Mouse (Mus musculus) CD4-positive, CD25-positive, alpha-beta regulatory T cell, adult 4 months (primary cell): ENCODE results near the gene Gins2. TPM values are rescaled to one million over a fixed set of nuclear protein-coding genes. Genes with fewer than 3 reads are reported as not detected.

ENCODE experiments used
- ATAC-seq: one replicate; pipeline ENCODE4 v1.8.0; 2017
- polyA plus RNA-seq, 2 experiments: library from polyadenylated mRNA; unstranded; fragments of 100-300 nt; shearing (Covaris generic); gene quantifications; one replicate each; pipeline ENCODE4 v1.2.1; 2017

The Gins2 gene
- polyA plus RNA-seq = 10 to 100 TPM; 14.6 to 20.6 TPM

DNA sequence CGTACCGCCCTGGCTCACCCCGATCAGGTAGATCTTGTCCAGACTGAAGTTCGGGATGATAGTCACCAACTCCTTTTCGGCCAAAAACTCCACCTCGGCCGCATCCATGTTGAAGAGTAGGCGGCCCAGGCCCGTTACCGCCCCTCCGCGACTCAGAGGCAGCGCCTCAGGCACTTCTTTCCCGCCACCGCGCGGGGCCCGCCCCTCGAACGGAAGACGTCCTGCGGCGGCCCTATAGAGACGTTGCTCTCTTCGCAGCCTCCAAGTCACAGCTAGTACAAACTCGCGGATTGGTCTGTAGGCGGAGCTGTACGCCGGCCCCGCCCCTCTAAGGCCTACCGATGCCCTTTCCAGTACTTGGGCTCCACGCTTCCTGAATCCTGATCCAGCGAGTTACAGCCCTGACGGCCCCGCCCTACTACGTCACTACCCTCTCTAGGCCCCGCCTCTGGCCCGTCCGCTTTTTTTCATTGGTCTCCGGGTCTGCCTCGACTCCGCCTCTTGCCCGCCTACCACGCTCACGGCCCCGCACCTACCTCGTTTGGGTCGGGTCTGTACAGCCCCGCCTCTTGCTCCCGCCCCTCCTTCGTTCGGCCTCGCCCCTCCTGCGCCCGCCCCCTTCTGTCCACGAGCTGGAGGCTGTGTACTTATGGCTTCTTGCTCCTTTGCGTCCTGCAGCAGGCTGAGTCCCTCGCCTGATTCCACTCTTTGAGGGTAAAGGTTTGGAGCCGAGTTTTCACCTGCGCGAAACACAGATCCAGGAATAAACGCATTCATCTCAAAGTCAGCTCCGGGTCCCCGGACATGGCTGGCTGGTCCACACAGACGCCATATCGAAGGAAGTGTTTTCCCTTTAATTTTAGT is at the start of gene Gins2:
TSS of gene Gins2 (minus strand) at position 397 of the 864 bp plus-strand sequence.
- peak; percentile 94 for ATAC-seq

DNA sequence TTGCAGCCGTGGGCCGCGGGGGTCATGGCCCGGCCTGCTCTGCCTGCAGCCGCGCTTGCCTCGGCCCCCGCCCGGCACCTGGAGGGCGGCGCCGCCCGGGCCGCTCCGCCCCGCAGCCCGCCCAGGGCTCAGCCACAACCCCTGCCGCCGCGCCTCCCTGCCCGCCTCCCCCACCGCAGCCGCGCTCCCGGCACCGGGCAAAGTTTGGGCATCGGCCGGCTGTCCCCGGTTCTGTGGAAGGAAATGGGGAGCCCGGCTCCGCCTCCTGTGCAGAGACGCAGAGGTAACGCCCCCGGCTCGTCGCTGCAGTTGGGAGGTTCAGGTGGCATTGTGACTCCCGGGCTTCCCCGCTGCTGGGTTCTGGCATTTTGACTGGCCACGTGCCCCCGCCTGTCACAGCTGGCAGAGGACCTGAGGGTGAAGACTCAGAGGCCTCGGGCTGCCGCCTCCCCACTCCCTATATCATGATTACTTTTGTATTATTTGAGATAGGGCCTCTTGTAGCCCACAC is 45.3 kb upstream of the Gins2 start:
- ATAC-seq = peak; percentile 87

GRCm38 (mm10) chr8:120633665-120634271 is 44.7 kb upstream of the Gins2 start:
- no peak for ATAC-seq

DNA sequence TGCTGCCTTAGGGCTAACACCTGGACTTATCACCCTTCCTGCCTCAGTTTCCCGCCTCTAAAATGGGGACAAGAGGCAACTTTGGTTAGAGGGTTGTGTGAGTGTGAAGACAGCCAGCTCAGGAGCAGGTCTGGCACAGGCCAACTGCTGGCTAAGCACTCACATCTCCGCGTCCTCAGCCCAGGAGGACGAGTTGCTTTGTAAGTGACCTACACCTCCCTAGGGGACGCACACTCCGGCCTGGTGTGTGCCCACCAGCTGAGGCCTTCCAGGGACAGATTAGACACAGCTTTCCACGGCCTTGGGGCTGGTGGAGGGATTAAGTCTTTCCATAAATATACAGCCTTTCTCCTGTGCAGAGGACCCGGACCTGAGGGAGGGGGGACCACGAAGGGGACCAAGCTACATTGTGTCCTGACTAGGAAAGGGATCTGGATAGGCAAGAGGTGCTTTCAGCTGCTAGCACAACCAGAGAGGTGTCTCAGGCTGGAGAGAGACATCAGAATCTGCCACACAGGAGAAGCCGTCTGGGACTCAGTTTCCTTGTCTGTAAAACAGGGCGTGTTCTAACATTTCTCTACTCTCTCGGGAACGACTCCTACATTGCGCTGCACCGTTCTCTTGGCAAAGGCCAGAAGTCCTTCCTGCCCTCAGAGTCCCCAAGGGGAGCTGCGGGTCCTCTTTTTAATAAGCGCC is 44.0 kb upstream of the Gins2 start:
- no peak for ATAC-seq

- no peak for ATAC-seq
Observed at GRCm38 (mm10) chr8:120631441-120632375, 42.6 kb upstream of the Gins2 start.

DNA sequence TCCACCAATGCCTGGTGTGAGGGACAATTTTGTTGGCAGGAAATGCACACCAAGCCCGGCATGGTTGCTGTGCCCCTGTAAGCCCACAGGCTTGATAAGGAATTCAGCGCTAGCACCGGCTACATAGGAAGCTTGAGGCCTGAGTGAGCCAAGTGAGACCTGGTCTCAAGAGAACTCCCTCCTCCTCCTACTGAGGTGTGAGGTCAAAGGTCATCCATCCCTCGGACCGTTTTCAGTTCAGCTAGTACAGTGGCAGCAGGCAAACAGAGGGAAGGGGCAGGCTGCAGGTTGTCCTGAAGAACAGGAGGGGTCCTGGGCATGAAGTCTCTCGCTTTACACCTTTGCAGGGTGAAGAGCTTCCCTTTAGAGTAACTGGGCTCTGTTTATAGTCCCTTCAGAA is 41.7 kb upstream of the Gins2 start:
- ATAC-seq = no peak

- no peak for ATAC-seq
Observed at GRCm38 (mm10) chr8:120630031-120630430, 40.9 kb upstream of the Gins2 start.

- no peak for ATAC-seq
Observed at GRCm38 (mm10) chr8:120627298-120627697, 38.2 kb upstream of the Gins2 start.

GRCm38 (mm10) chr8:120626461-120626860 is 37.4 kb upstream of the Gins2 start:
- no peak for ATAC-seq

DNA sequence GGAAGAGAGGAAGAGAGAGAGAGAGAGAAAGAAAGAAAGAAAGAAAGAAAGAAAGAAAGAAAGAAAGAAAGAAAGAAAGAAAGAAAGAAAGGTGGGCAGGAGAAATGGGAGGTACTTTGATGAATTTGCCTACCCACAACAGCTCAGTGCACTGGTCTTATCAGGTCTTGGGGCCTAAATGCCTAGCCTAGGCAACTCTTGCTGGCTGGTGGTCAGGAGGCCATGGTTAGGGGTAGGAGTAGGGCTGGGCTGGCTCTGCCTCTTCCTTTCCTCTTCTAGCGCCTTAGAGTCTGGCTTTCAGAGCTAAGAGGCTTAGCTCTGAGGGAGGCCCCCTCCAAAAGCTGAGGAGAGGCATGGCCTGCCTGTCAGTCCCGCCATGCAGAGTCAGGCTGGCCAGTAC is 34.5 kb upstream of the Gins2 start:
- no peak for ATAC-seq

DNA sequence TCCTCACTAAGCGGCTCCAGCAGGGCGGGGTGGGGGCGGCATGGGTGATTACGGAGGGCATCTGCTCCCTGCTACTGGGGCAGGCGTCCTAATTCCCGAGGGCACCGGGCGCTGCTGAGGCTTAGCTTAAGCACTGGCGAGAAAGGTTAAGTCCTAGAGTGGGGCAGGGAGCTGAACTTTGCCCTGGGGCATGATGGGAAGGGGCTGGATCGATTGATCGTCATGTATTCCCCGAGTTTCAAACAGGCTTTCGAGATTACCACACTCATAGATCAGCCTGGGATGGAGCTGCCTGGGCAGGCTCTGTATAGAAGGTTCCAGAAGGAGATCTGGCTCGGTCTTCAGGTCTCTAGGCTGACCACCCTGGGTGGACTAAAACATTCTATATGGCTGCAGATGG is 33.1 kb upstream of the Gins2 start:
- no peak for ATAC-seq

DNA sequence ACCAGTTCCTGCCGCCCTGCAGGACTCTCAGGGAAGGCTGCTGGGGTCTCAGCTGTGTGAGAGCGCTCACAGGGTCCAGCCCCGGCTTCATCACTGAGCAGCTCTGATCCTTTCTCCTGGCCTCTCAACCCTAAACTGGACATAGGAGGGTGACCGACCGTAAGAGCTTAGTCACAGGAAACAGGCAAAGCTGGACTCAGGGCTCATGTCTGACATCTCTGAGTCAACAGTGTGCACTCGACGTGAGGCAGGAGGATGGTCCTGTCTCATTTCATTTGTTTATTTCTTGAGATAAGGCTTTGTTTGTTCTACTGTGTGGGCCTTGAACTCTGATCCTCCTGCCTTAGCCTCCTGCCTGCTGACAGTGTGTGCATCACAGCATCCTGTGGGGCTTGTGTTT is 31.3 kb upstream of the Gins2 start:
- no peak for ATAC-seq

GRCm38 (mm10) chr8:120619235-120620180 is 30.4 kb upstream of the Gins2 start:
- no peak for ATAC-seq

DNA sequence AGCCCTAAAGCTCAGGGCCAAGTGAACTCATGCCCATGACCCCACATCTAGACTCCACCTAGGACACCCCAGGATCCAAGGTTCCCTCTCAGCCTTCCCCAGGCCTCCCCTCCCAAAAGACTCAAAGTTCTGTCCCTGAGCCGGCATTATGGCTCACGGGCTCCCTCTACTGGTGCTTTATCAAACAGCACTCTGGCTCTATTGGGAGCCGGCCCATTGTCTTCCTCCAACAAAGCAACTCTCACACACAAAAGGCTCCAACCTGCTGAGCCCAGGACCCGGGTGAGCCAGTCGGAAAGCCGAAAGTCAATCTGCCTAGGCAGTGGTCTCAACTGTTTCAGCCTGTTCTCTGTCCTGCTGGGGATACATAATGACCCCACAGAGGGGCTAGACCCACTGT is 29.0 kb upstream of the Gins2 start:
- peak; percentile 80 for ATAC-seq

DNA sequence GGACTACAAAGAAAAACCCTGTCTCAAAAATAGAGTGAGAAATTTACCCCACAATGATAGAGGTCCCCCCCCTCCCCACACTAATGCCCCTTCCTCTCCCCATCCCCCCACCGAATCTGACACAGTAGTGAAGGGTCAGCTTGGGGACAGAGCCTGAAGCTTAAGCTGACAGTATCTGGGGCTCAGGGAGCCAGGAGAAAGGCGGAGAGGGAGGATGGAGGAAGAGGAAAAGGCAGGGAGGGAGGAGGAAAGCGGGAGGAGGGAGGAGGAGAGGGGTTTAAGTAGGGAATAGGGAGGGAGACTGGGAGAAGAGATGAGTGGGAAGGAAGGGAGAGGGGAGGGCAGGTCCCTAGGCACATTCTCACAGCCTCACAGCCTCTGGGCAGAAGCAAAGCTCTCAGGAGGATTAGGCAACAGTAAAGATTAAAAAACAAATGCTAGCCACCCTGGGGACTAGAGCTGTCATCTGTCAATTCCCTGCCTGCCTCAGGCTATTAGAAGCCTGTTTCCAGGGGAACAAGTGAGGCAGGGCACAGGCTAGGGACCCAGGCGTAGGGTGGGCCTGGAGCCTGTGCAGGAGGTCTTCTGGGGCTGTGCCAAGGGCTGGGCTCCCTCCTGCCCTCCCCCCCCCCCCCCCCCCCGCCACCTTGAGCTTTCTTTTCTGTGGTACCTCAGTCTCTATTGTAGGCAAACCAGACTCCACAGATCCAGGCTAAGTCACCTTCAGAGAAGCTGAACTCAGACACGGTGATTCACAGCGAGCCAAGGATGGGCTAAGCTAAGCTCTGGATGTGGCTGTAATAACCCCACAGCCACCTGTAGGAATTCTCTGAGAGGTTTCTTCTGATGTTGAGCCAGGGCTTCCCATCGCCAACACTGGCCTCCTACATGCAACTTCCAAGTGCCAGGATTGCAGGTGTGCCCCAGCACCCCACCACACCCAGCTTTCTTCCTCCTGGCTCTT is 27.8 kb upstream of the Gins2 start:
- no peak for ATAC-seq

DNA sequence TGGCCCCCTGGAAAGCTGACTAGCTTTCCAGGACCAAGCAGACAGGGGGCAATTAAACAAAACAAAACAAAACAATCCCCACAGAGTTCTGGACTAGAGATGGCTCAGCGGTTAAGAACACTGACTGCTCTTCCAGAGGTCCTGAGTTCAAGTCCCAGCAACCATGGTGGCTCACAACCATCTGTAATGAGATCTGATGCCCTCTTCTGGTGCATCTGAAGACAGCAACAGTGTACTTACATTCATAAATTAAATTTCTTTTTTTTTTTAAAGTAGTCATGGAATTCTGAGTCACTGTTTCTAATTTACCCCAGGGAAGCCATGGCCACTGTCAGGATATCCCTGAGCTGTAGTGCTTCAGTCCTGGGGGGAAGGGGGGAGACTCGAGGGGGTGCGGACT is 25.4 kb upstream of the Gins2 start:
- ATAC-seq = no peak

DNA sequence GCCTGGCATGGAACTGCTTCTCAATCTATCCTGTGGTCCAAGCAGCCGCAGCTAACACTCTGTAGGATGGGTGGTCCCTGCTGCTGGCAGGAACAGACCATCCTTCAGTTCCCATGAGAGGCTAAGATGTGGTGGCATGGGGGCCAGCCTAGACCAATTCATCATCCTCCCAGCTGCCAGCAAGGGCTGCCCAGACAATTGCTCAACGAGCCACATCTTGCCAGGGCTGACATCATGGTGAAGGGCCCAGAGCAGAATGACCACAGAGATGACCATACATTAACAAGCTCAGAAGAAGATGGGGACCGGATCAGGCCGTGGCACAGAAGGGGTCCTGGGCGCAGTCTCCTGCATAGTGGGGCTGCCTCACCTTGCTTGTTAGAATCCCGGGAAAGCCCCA is 21.7 kb upstream of the Gins2 start:
- no peak for ATAC-seq

- ATAC-seq = peak; percentile 75
Observed at GRCm38 (mm10) chr8:120607885-120608284, 18.8 kb upstream of the Gins2 start.

DNA sequence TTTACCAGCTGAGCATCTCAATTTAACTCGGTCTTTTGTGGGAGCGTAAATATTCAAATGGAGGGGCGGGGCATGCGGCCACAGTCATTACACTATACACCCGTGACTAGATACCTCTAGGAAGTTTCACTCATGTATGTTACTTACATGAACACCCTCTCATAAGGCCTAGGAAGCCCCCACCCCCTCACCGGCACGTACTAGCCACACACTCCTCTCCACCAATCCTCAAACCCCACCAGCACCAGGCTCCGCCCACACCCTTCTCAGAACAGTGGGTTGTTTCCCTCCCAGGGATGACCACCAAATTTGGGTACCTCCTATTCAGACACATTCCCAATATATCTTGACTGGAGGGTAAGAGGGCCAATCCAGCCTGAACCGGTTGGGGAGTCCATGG is 18.4 kb upstream of the Gins2 start:
- no peak for ATAC-seq

GRCm38 (mm10) chr8:120602672-120603071 is 13.6 kb upstream of the Gins2 start:
- no peak for ATAC-seq
